8 mouse cellular contexts compared by ENCODE assay signal in genomic region chr5:121848743-121849142, GRCm38 (mm10). TPM values are rescaled to one million over a fixed set of nuclear protein-coding genes. Genes with fewer than 3 reads are reported as not detected.
DNase-seq lines count a peak whose midpoint lies in the region; ATAC-seq and TF ChIP-seq lines count a peak whose summit lies in the region.

Gene Pheta1 (plus strand): TSS chr5:121848984.

- TF ChIP-seq POLR2A in bone marrow, adult 2 months (IDR thresholded peaks at IDR 0.05; ENCODE audit: borderline replicate concordance, control insufficient read depth, low read depth, low read length) = peak; percentile 61; the same call in 1 of the 2 replicates
- TF ChIP-seq POLR2A in heart, adult 2 months (IDR thresholded peaks at IDR 0.05; ENCODE audit: insufficient read depth, low read depth, low read length) = peak; percentile 94

- H3K4me3 ChIP-seq in bone marrow, adult 2 months (replicated peaks; ENCODE audit: control insufficient read depth, low read depth, low read length) = peak within 1 kb of the TSS; percentile 95
- peak within 1 kb of the TSS; percentile 90 for H3K4me3 ChIP-seq in embryonic facial prominence, embryonic 14.5 days (ENCODE audit: low read depth, low read length)
- peak within 1 kb of the TSS; percentile 81 for H3K4me3 ChIP-seq in heart, adult 2 months
- peak within 1 kb of the TSS; percentile 83 for H3K4me3 ChIP-seq in limb, embryonic 12.5 days (replicated peaks)
- H3K4me3 ChIP-seq in midbrain, embryonic 14.5 days (replicated peaks; ENCODE audit: low read depth, low read length) = peak within 1 kb of the TSS; percentile 83

- H3K4me1 ChIP-seq in bone marrow, adult 2 months (ENCODE audit: control insufficient read depth, insufficient read depth, low read length) = peaks cover 4% of the 10 kb centered on the region; the same call in 1 of the 2 replicates
- peaks cover 16% of the 10 kb centered on the region for H3K4me1 ChIP-seq in embryonic facial prominence, embryonic 14.5 days (ENCODE audit: control insufficient read depth, insufficient read depth, low read length)
- H3K4me1 ChIP-seq in heart, adult 2 months (ENCODE audit: control insufficient read depth, insufficient read depth, low read length) = peaks cover 11% of the 10 kb centered on the region
- H3K4me1 ChIP-seq in limb, embryonic 12.5 days (replicated peaks) = peaks cover 23% of the 10 kb centered on the region
- peaks cover 24% of the 10 kb centered on the region for H3K4me1 ChIP-seq in midbrain, embryonic 14.5 days (ENCODE audit: control insufficient read depth, insufficient read depth, low read length)

- H3K27me3 ChIP-seq in embryonic facial prominence, embryonic 14.5 days (replicated peaks; ENCODE audit: control insufficient read depth, insufficient read depth, low read length) = peaks cover 9% of the 10 kb centered on the region
- no peaks in the 10 kb centered on the region for H3K27me3 ChIP-seq in heart, adult 2 months (ENCODE audit: control insufficient read depth, insufficient read depth, low read length)
- H3K27me3 ChIP-seq in limb, embryonic 12.5 days = peaks cover 22% of the 10 kb centered on the region
- H3K27me3 ChIP-seq in midbrain, embryonic 14.5 days (ENCODE audit: control insufficient read depth, insufficient read depth, low read length) = peaks cover 8% of the 10 kb centered on the region

- TF ChIP-seq EP300 in heart, adult 2 months (IDR thresholded peaks at IDR 0.05; ENCODE audit: insufficient read depth, low read depth, low read length) = 0 out of 2 replicates have a peak, but pooled peaks have one; percentile 26

- intact Hi-C loops in heart, adult 2 months (cut with DNase I) = loop anchor here (10.0 kb wide), 1 partner anchor 54 kb away; no protein-coding TSS in a partner anchor

- under 1% methylated on average over 38 of the region's 42 CpGs for WGBS in bone marrow, adult 2 months
- WGBS in embryonic facial prominence, embryonic 14.5 days = under 1% methylated on average over 19 of the region's 42 CpGs
- WGBS in heart, adult 2 months = under 1% methylated on average over 42 of the region's 42 CpGs
- WGBS in limb, embryonic 12.5 days = under 1% methylated on average over 42 of the region's 42 CpGs
- WGBS in midbrain, embryonic 14.5 days = under 1% methylated on average over 42 of the region's 42 CpGs

- peak within 1 kb of the TSS; percentile 51; the same call in 1 of the 2 replicates for H3K27ac ChIP-seq in bone marrow, adult 2 months (ENCODE audit: control insufficient read depth, insufficient read depth, low read depth, low read length, poor library complexity)
- H3K27ac ChIP-seq in embryonic facial prominence, embryonic 14.5 days (replicated peaks; ENCODE audit: low read depth, low read length) = peak within 1 kb of the TSS; percentile 86
- peak within 1 kb of the TSS; percentile 81 for H3K27ac ChIP-seq in heart, adult 2 months
- peak within 1 kb of the TSS; percentile 83 for H3K27ac ChIP-seq in limb, embryonic 12.5 days
- H3K27ac ChIP-seq in midbrain, embryonic 14.5 days (replicated peaks; ENCODE audit: low read depth, low read length) = peak within 1 kb of the TSS; percentile 70

- peak; percentile 93 for ATAC-seq in embryonic facial prominence, embryonic 14.5 days (ENCODE audit: low read depth)
- ATAC-seq in limb, embryonic 12.5 days (ENCODE audit: insufficient number of reproducible peaks, insufficient read depth, low FRiP score, low TSS enrichment, low read depth) = peak; percentile 86
- ATAC-seq in midbrain, embryonic 14.5 days (ENCODE audit: low FRiP score, low TSS enrichment) = peak; percentile 89

- peak within 1 kb of the TSS; percentile 77 for H3K4me2 ChIP-seq in embryonic facial prominence, embryonic 14.5 days (ENCODE audit: low read depth, low read length)
- H3K4me2 ChIP-seq in limb, embryonic 12.5 days = peak within 1 kb of the TSS; percentile 72
- peak within 1 kb of the TSS; percentile 70 for H3K4me2 ChIP-seq in midbrain, embryonic 14.5 days (ENCODE audit: low read length)

- H3K9me3 ChIP-seq in embryonic facial prominence, embryonic 14.5 days (ENCODE audit: control insufficient read depth, low read length) = no peaks in the 10 kb centered on the region
- no peaks in the 10 kb centered on the region for H3K9me3 ChIP-seq in limb, embryonic 12.5 days
- no peaks in the 10 kb centered on the region for H3K9me3 ChIP-seq in midbrain, embryonic 14.5 days (ENCODE audit: control insufficient read depth, low read length)

- peak; percentile 91 for DNase-seq in 416B (ENCODE audit: low read depth)
- DNase-seq in embryonic facial prominence, embryonic 14.5 days (ENCODE audit: low spot score) = peak; percentile 95
- peak; percentile 93 to 96 for DNase-seq in heart, adult 2 months
- peak; percentile 88 to 94 for DNase-seq in kidney, adult 8-10 months
- peak; percentile 96 for DNase-seq in midbrain, embryonic 14.5 days
- peak; percentile 81 for DNase-seq in spleen, adult 12 weeks (ENCODE audit: low spot score)

- no peak for TF ChIP-seq CTCF in bone marrow, adult 2 months (IDR thresholded peaks at IDR 0.05; ENCODE audit: control insufficient read depth, insufficient read depth, low read length)
- no peak for TF ChIP-seq CTCF in heart, adult 2 months (IDR thresholded peaks at IDR 0.05)

- H3K36me3 ChIP-seq in embryonic facial prominence, embryonic 14.5 days (ENCODE audit: control insufficient read depth, insufficient read depth, low read length) = peaks cover 28% of the 10 kb centered on the region
- no peaks in the 10 kb centered on the region for H3K36me3 ChIP-seq in heart, adult 2 months (ENCODE audit: control insufficient read depth, insufficient read depth, low read length)
- peaks cover 28% of the 10 kb centered on the region for H3K36me3 ChIP-seq in limb, embryonic 12.5 days
- H3K36me3 ChIP-seq in midbrain, embryonic 14.5 days (ENCODE audit: control insufficient read depth, insufficient read depth, low read length) = peaks cover 24% of the 10 kb centered on the region

- no peaks in the 10 kb centered on the region; the same call in 1 of the 2 replicates for H3K79me2 ChIP-seq in heart, adult 2 months (replicated peaks; ENCODE audit: control insufficient read depth, insufficient read depth, low read length)

- peak within 1 kb of the TSS; percentile 88 for H3K9ac ChIP-seq in embryonic facial prominence, embryonic 14.5 days (ENCODE audit: low read depth, low read length)
- H3K9ac ChIP-seq in heart, adult 2 months (ENCODE audit: low read depth, low read length) = peak within 1 kb of the TSS; percentile 99
- peak within 1 kb of the TSS; percentile 88 for H3K9ac ChIP-seq in limb, embryonic 12.5 days (replicated peaks)
- H3K9ac ChIP-seq in midbrain, embryonic 14.5 days (replicated peaks; ENCODE audit: low read length) = peak within 1 kb of the TSS; percentile 83

RNA-seq across cellular contexts. Expression of gene Pheta1, which starts in this region (rescaled TPM):
- 2.6 and 6.7 TPM in 2 replicates for polyA plus RNA-seq in bone marrow, adult 2 months (2011; ENCODE audit: insufficient read depth, insufficient read length, low replicate concordance, missing spikeins)
- 18.8 and 20.3 TPM in 2 replicates for polyA plus RNA-seq in embryonic facial prominence, embryonic 14.5 days (2014; fragmentation: Nextera tagmentation; extraction: Ambion mirVana)
- total RNA-seq in heart, adult 2 months (2021) = 1 to 10 TPM; 9.3 TPM
- 12.5 and 12.7 TPM in 2 replicates for polyA plus RNA-seq in heart, adult 2 months (2012; rRNA removed)
- 52.8 and 54.6 TPM in 2 replicates for polyA plus RNA-seq in limb, embryonic 12.5 days (2016; fragmentation: Nextera tagmentation; extraction: Ambion mirVana)
- polyA plus RNA-seq in midbrain, embryonic 14.5 days (2014; fragmentation: Nextera tagmentation; extraction: Ambion mirVana) = 36.8 and 40.1 TPM in 2 replicates

Comparison
In these comparisons a context has a peak if more than half of its experiments do, and no peak if none do; other contexts are left out.
1. Peak in every context shown above with its lines: DNase-seq, ATAC-seq, H3K4me3 ChIP-seq and H3K27ac ChIP-seq.